Mouse (Mus musculus) retina, postnatal 1 day (tissue): ENCODE measurements around the gene Kcnj15.

Experiments used
- DNase-seq: peaks from one replicate; pipeline ENCODE4 v3.0.0-alpha.2; 2012

Gene Kcnj15

DNA sequence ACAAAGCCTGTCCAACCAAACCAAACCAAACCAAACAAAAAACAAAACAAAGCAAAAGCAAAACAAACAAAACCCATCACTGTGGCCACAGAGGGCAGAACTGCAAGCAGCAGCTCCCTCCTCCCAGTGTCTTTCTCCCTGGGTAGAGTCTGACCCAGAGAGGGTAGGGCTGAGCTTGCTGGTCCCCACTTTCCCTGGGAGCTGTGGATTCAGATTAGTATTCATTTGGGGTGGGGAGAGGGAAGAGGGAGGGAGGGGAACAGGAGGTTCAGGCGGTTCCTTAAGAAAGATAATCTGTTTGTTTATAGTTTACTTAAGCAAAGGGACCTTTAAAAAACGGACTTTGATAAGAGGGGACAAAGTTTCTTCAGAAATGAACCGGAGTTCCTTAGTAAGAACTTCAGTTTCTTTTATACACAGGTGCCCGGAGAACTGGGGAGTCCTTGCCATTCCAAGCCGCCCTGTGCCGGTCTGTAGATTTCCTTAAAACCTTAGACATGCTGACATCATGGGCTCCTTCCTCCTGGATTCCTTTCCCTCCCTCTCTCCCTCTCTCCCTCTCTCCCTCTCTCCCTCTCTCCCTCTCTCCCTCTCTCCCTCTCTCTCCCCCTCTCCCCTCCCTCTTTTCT, at the start of gene Kcnj15:
Kcnj15 (plus strand) TSS at position 293 of the 629 bp plus-strand sequence.
- no peak for DNase-seq

DNA sequence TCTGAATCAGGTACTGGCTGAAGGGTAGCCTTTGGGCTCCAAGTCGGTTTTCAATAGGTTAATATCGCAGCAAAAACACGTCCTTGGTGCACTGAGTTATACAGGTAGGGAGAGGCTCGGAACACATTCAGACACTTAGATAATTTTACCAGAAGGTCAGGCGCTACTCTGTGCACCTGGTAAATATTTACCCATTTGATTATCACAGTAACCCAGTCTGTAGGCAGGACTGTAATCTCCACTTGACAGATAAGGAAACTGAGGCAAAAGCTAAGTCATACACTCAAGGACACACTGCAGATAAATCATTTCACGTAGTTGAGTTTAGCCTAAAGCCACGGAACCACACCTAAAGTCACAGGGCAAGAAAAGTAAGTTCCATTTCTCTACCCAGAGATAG, 49.1 kb upstream of the Kcnj15 start:
- no peak for DNase-seq

DNA sequence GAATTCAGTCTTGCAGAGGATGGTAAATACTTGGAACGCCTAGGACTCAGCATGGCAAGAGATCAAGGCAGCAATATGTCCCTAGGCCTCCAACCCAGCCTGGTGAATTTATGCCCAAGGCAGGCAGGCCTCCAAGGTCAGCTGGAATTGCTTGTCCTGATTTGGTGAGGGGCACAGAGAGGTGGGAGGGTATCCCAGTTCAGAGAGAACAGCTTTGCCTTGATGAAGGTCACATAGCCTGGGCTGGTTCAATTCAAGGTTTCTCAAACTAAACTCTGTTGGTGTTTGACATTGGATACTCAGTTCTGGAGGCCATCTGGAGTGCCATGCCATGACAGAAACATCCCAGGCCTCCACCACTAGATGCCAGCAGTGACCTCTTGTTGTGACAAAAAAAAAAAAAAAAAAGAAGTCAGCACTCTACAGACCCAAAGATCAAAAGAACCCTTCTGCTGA, 48.3 kb upstream of the Kcnj15 start:
- no peak for DNase-seq

DNA sequence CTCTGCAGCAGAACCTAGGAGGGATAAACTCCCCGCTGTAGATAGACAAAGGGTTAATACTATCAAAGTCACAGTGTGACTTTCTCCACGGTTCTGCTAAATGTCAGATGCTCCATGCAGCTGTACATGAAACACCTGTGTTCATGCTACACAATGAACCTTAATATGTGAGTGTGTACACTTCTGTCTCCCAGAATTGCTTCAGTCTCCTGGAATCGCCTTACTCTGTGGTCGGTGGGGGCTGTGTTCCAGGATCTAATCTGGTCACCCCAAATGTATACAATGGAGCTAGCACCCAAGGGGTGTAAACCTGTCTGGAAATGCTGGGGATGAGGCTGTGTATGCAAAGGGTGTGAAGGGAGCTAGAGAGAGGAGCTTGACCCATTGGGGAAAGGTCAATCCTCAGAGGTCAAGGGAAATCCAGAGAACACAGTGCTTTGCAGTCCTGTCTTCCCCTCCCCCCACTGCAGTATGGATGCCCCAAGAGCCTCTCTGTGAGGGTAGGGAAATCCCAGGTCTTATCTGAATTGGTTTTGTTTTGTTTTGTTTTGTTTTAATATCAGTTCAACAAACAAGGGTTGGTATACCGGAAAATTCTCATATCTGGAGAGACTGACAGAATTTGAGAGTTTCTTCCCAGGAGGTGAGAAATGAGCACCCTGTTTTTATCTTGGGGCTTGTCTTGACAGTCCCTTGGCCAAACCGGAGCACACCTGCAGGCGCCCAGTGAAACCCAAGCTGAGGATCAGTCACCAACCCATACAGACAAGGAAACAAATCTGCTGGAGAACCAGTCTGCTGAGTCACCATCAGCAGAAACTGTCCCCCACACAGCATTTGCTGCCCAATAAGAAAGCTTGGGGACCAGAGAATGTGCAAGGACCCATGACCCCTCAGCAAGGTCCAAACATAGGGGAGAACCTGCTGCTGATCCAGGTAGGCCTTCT, 42.8 kb upstream of the Kcnj15 start:
- no peak for DNase-seq

DNA sequence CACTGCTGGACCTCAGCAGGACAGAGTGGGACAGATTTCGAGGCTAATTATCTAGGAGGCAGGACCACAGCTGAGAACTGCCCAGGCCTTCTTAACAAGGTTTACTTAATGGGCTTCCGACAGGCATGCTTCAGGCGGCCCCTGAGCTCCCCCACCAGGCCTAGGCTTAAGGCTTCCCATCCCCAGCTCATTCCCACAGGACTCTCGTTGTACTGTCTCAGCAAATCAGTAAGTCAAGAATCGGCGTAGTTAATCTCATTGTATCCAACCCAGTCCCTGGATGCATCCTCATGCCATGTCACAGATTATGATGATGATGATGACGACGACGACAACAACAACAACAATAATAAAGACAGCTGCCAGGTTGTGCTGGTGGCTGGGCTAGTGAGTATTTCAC, 41.6 kb upstream of the Kcnj15 start:
- DNase-seq, result no peak

DNA sequence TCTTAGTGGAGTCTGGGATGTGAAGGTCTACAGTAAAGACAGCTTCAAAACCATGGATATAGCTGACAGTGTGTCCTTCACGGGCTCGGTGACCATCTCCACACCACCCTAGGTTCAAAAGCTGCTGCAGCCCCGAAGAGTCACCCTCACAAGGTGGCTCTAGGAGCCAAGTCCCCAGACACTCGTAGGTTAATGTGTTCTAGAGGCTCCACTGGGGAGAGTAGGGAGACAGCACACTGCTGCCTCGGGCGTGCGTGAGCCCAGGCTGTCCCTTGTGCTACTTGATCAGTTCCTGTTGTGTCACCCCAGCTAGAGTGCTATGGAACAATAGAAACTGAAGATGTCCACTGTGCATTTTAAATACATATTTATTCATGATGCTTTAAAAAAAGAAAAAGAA, 41.0 kb upstream of the Kcnj15 start:
- no peak for DNase-seq

DNA sequence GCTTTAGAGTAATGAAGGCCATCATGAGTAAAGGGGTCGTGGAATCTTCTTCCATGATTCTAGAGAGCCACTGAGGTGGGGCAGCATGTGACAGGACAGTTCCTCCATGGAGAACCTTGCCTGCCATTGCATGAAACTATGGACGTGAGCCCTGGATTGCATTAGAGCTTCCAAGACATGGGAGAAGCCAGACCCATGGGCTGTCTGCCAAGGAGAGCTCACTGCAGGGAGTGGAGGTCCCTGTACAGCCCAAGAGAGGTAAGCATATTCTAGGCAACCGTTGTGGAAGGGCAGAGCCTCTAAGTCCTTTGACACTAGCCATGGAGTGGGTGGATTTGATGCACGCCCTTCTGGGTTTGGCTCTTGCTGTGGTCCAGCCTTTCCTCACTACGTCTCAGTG, 40.5 kb upstream of the Kcnj15 start:
- no peak for DNase-seq

DNA sequence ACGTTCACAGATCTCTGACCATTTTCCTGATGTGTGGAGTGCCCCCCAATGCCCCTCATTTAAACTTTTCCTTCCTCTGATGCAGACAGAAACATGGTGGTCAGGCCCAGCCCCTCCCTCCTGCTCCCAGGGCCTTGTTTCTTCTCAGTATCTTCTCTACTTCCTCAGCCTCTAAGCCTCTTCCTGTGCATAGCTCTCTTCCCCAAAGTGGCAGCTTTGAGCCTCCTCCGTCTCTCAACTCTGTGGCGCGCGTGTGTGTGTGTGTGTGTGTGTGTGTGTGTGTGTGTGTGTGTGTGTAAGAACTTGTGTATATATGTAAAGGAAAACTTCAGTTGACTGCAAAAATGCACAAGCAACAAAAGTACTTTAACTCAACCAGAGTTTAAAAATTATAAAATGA, 38.6 kb upstream of the Kcnj15 start:
- no peak for DNase-seq

DNA sequence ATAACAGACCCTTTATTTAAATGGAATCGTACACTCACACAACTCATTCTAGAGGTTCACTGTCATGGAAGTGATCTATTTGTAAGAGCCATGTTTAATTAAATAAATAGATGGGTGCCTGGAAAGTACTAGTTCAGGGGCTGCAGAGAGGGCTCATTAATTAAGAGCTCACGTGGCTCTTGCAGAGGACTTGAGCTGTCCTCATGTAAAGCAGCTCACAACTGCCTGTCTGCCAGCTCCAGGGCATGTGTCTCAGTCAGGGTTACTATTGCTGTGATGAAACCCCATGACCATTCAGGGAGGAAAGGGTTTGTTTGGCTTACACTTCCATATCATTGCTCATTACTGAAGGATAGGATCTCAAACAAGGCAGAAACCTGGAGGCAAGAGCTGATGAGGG, 37.9 kb upstream of the Kcnj15 start:
- DNase-seq, result no peak

DNA sequence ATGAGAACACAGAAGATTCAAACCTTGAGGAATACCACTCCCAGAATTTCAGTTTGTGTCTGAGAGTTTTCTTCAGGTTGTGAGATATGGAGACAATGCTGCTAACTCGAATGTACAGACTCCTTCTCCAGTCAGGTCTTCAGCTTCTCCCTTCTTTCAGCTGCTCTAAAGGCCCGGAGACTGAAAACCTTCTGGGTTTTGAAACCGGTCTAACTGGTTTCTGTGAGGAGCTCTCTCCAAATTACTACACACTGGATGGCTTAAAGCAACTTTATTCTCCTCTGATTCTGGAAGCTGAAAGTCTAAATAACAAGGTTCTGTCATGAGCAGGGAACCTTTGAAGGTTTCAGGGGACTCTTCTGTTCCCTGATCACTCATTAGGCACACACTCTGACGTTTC, 36.3 kb upstream of the Kcnj15 start:
- DNase-seq, result no peak

DNA sequence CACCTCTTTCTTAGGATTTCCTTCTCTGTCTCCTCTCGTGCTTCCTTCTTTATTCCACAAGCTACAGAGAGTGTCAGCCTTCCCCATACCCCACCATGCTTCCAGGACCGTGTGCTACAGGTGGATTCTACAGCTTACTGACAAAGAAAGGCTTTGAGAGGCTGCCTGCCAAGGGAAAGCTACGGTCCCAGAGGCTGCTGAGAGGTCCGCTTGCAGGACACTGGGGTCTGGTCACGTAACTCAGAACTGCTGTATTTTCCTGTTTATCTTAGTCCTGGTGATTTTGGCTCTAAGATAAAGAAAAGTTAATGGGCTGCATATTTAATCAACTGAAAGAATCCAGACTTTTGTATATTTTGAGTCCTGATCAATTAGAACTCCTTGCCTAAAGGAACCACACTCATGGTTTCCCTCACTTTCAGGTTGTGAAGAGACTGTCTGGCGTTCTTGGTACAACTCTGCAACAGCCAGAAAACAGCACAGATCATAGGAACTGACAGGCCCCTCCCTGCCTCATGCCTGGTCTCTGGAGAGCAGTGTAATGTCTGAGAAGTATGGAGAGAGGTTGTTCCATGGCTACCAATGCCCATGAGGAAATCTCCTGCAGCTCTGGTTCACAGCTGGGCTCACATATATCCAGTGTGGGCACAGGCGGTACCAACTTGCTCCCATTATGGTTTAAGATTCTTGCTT, 35.2 kb upstream of the Kcnj15 start:
- no peak for DNase-seq

DNA sequence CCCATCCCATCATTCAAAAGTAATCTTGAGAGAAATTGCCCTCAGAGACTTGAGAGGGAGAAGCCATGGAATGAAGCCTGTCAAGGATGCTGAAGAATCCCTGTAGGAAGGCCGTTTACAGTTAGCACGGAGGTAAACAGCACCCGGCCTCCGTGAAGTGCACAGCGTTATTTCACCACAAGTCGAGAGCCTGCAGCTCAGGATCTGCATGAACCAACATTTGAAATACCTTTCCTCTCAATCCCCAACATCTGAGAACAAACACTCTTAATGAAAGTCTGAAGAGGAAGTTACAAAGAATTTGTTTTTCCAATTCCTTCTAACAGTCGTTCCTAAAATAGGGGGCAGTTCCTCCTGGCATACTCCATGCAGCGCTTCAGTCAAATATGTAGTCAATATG, 33.9 kb upstream of the Kcnj15 start:
- no peak for DNase-seq

DNA sequence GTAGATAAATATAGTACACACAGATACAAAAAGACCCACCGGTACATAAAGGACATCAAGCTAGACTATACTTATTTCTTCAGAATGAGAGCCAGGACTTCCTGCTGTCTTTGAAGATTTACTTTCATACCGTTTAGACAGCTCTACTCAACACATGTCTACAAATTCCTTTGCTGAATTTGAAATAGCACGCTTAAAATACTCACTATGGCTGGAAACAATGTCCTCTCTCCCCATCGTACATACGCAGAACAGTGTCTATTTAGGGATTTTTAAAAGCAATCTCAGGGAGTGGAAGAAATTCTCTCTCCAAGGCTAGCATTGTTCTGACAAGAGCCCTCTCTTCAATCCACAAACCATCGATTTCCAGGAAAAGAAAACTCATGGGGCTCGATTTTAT, 32.1 kb upstream of the Kcnj15 start:
- DNase-seq, result no peak

DNA sequence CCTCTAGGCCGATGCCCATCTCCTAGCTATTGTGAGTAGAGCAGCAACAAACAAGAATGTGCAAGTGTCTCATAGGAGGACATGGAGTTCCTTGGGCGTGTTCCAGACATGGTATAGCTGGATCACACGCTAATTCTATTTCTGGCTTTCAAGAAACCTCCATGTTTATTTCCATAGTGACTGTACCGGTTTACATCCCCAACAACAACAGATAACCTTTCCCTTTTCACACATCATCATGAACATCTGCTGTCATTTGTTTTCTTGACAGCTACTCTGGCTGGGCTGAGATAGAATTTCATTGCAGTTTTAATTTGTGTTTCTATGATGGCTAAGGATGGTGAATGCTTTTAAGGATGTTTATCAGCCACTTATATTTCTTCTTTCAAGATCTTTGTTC, 25.6 kb upstream of the Kcnj15 start:
- no peak for DNase-seq

DNA sequence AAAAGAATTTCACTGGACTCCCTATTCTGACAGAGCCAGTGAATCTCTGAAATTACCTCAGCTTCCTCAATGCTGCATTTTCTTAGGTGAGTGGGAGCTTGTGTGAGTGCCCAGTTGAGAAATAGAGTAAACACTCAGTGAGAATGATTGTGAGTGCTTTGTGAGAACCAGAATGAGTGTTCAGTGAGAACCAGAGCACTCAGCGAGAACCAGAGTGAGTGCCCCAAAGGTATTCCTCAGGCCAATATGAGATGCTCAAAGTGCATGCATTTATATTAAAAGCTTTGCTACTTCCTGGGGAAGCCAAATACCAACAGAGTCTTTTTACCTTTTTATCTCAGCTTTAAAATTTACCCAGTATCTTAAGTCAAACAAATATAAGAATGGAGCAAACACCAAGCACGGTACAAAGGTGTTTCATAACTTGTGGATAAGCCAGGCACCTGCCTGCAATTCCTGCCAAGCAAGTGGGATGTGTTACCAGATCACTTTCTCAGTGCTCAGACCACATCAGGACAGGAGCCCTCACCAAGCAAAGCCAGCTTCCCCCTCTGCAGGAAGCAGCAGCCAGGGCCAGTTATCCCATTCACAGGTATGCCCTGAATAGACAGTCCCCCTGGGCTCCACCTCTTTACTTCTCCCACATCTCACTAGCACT, 22.3 kb upstream of the Kcnj15 start:
- no peak for DNase-seq

DNA sequence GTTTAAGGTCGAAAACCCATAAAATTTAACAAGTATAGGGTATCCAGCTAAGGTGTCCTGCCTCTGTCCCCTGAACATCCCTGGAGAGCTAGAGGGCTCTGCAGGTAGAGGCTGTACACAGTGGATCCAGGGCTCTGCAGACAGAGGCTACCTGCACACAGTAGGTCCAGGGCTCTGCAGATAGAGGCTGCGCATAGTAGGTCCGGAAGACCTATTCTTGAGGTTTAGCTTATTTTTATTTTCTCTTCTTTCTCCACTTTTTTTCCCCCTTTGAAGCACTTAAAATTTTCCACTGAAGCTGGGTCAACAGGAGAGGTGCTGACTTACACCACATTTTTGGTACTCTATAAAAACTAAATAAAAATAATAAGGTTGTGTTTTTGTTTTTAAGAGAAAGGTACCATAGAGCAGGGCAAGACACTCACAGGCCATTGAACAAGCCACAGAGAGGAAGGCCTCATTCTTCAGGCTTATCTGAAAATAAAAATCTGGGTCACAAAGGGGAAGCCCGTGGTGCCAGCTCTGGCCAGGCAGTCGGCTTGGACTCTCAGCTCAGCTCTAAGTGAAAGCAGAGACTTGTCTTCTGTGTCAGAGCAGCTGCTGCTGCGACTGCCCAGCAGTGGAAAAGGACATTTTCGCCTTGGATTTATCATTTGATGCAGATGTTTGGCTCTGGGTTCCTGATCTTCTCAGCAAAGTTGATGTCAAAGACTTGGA, 18.0 kb upstream of the Kcnj15 start:
- no peak for DNase-seq

DNA sequence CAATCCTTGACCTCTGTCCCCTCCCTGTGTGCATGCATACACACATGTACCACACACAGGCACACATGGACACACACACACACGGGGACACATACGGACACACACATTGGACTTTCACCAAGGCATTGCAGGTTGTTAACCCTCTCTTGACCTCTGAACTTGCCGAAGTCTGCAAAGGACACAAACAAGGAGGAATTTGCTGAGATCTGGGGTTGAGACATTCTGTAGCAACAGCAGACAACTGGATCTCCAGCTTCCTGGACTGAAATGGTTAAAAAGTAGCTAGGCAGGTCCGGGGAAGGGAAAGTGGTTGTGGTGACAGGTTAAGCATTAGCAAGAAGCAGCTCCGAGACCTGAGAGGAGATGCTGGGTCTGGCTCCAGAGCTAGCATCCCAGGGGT, 16.7 kb upstream of the Kcnj15 start:
- no peak for DNase-seq

DNA sequence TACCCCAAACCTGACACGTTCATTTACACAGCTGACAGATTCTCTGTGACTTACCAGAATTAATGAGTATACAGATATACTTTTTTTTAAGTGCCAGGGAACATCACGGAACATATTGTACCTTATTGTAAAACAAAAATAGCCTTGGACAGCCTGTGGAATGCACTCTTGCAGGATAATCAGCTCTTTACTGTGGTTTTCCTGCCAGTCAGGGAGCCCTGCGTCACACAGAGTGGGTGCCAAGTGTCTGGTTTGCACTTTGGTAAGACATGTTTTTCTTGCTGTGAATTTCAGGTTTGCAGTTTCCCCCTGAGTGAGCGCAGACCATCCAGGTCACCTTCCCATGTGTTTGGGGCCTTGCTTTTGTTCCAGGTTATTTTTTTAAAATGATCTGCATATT, 15.8 kb upstream of the Kcnj15 start:
- DNase-seq, result no peak

DNA sequence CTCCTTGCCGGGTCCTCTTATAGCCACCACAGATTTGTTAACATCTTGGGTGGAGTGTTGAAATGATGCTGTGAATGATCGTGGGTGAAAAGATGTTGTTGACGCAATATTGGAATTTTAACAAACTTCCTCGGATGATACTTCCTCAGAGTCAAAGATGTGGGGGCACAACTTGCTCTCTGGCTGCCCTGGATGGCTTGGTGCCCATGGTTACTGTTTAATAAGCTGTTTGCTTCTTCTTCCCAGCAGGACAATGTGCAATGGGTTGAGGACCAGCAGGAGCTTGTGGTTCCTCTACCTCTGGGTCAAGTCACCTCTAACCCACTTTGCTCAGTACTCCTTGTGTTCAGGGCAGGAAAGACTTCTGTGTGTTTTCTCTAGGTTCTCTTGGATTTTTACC, 15.2 kb upstream of the Kcnj15 start:
- no peak for DNase-seq

DNA sequence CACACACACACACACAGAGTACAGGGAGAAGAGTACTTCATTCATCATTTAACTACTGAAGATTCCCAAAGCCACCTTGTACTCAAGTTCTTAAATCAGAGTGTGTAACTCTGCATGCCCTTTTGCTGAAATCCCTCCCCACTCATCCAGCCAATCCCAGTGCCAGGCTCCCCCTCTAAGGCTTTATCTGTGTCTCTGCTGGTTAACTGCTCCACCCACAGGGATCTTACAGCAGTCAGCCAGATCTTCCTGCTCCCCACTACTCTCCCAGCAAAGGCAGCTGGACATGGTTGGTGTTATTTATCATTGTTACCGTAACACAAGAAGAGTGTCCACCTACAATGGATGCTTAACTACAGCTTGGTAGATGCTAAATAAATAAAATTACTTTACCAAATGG, 14.0 kb upstream of the Kcnj15 start:
- no peak for DNase-seq

DNA sequence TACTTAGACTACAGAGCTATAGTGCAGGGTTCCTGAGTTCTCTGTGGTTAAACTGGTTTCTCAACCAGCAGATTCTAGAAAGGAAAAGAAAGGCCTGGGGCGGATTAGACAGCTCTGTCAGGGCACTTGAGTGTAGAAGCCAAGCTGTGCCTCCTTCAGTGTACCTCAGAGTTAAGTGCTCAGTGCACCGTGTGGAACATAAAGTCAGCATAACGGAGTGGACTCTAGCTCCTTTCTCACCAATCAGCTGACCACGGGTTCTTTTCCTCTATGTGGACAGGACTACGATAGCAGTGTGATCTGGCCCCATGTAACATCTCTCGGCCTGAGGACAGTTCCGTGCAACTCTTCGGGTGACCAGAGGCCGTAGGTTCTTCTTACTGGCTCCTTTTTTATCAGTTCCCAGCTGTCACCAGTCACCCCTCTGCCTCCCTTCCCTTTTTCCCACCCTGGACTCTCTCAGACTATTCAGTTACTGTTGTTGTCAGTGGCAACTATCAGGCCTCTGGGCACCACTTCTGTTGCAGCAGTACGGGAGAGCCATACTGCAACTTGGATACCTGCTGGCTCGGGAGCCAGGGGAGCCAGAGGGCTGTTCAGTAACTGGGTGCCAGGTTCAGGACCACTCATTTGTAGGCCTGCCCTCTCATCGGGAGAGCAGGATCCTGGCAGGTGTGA, 12.6 kb upstream of the Kcnj15 start:
- no peak for DNase-seq

DNA sequence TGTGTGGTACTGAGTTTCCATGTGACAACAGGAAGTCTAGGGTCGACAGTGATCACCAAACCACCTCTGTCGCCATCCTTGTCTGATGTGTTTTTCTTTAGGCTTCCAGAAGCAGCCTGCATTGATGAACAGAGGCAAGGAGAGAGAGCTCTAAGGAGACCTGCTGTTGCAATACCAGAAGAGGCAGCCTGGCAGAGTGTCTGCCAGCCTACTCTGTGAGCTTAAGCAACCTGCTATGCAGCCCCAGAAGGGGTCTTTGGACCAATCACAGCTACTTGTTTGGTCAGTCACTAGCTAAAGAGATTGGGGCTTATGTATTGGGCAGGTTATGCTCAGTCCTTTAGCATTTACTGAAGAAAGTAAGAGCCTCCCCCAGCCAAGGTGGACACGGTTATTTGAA, 11.9 kb upstream of the Kcnj15 start:
- no peak for DNase-seq
